Mouse (Mus musculus): ENCODE data around the gene Wfdc3. TPM values are rescaled to one million over a fixed set of nuclear protein-coding genes. Genes with fewer than 3 reads are reported as not detected.

The Wfdc3 gene
- polyA plus RNA-seq, 1 experiment from 2014 or later, result 0.61 TPM

GRCm38 (mm10) chr2:164770279-164770678, 24.5 kb upstream of the Wfdc3 start:
- Histone ChIP-seq H3K27ac (peak overlapping the region; percentile 98), H3K9me3 (no peaks in the 10 kb centered on the region), H3K4me1 (peaks cover 28% of the 10 kb centered on the region), H3K27me3 (ENCODE audit: poor library complexity, severe bottlenecking) (no peaks in the 10 kb centered on the region), H3K4me3 (peak overlapping the region; percentile 99), H3K36me3 (replicated peaks) (peaks cover 68% of the 10 kb centered on the region)
- 7% methylated on average over 15 of the region's 15 CpGs for WGBS
- no peak for DNase-seq (ENCODE audit: extremely low spot score, low spot score)

- peak; percentile 99 for DNase-seq (ENCODE audit: extremely low spot score, low spot score)
- Histone ChIP-seq H3K36me3 (replicated peaks) (peaks cover 76% of the 10 kb centered on the region), H3K27me3 (ENCODE audit: poor library complexity, severe bottlenecking) (no peaks in the 10 kb centered on the region), H3K4me1 (peaks cover 28% of the 10 kb centered on the region), H3K9me3 (no peaks in the 10 kb centered on the region), H3K4me3 (peak within 1 kb of the TSS; percentile 99), H3K27ac (peak within 1 kb of the TSS; percentile 98)
- 2% methylated on average over 53 of the region's 53 CpGs for WGBS
Measured at GRCm38 (mm10) chr2:164769258-164770037, 23.7 kb upstream of the Wfdc3 start, which contains the start of gene Ube2c. Ube2c (plus strand) TSS chr2:164769898.

- 94% methylated on average over 15 of the region's 15 CpGs for WGBS
- no peak for DNase-seq (ENCODE audit: extremely low spot score, low spot score)
- H3K36me3 ChIP-seq (replicated peaks), result peaks cover 77% of the 10 kb centered on the region
Measured at GRCm38 (mm10) chr2:164767812-164768540, 22.2 kb upstream of the Wfdc3 start.

GRCm38 (mm10) chr2:164765841-164766240, 20.1 kb upstream of the Wfdc3 start:
- H3K9me3 ChIP-seq, result no peaks in the 10 kb centered on the region

More at GRCm38 (mm10) chr2:164767812-164768540, 22.2 kb upstream of the Wfdc3 start:
- Histone ChIP-seq H3K4me3 (no peak overlapping the region), H3K27me3 (ENCODE audit: poor library complexity, severe bottlenecking) (no peaks in the 10 kb centered on the region), H3K27ac (no peak overlapping the region), H3K9me3 (no peaks in the 10 kb centered on the region), H3K4me1 (peaks cover 24% of the 10 kb centered on the region)

GRCm38 (mm10) chr2:164762593-164762992, 16.9 kb upstream of the Wfdc3 start:
- Histone ChIP-seq H3K36me3 (replicated peaks) (peaks cover 94% of the 10 kb centered on the region), H3K27me3 (ENCODE audit: poor library complexity, severe bottlenecking) (no peaks in the 10 kb centered on the region), H3K4me3 (no peak overlapping the region), H3K9me3 (no peaks in the 10 kb centered on the region), H3K27ac (no peak overlapping the region), H3K4me1 (no peaks in the 10 kb centered on the region)
- 91% methylated on average over 7 of the region's 7 CpGs for WGBS
- no peak for DNase-seq (ENCODE audit: extremely low spot score, low spot score)

More at GRCm38 (mm10) chr2:164765841-164766240, 20.1 kb upstream of the Wfdc3 start:
- WGBS, result 86% methylated on average over 3 of the region's 3 CpGs
- Histone ChIP-seq H3K27ac (no peak overlapping the region), H3K4me1 (peaks cover 8% of the 10 kb centered on the region), H3K27me3 (ENCODE audit: poor library complexity, severe bottlenecking) (no peaks in the 10 kb centered on the region), H3K4me3 (no peak overlapping the region), H3K36me3 (replicated peaks) (peaks cover 77% of the 10 kb centered on the region)
- DNase-seq (ENCODE audit: extremely low spot score, low spot score), result no peak

GRCm38 (mm10) chr2:164761971-164762370, 16.2 kb upstream of the Wfdc3 start:
- no peaks in the 10 kb centered on the region for H3K27me3 ChIP-seq (ENCODE audit: poor library complexity, severe bottlenecking)
- 96% methylated on average over 4 of the region's 4 CpGs for WGBS
- no peak for DNase-seq (ENCODE audit: extremely low spot score, low spot score)
- H3K4me1 ChIP-seq, result no peaks in the 10 kb centered on the region
- H3K27ac ChIP-seq, result no peak overlapping the region
- H3K9me3 ChIP-seq, result no peaks in the 10 kb centered on the region
- peaks cover 94% of the 10 kb centered on the region for H3K36me3 ChIP-seq (replicated peaks)
- no peak overlapping the region for H3K4me3 ChIP-seq

GRCm38 (mm10) chr2:164761502-164761901, 15.8 kb upstream of the Wfdc3 start:
- Histone ChIP-seq H3K9me3 (no peaks in the 10 kb centered on the region), H3K27me3 (ENCODE audit: poor library complexity, severe bottlenecking) (no peaks in the 10 kb centered on the region), H3K4me3 (no peak overlapping the region), H3K36me3 (replicated peaks) (peaks cover 94% of the 10 kb centered on the region), H3K27ac (no peak overlapping the region), H3K4me1 (no peaks in the 10 kb centered on the region)
- WGBS, result 93% methylated on average over 2 of the region's 2 CpGs
- DNase-seq (ENCODE audit: extremely low spot score, low spot score), result no peak

GRCm38 (mm10) chr2:164760059-164760833, 14.5 kb upstream of the Wfdc3 start:
- peaks cover 94% of the 10 kb centered on the region for H3K36me3 ChIP-seq (replicated peaks)
- H3K4me3 ChIP-seq, result no peak overlapping the region
- H3K4me1 ChIP-seq, result no peaks in the 10 kb centered on the region
- 88% methylated on average over 4 of the region's 4 CpGs for WGBS
- DNase-seq (ENCODE audit: extremely low spot score, low spot score), result no peak
- no peaks in the 10 kb centered on the region for H3K9me3 ChIP-seq
- H3K27me3 ChIP-seq (ENCODE audit: poor library complexity, severe bottlenecking), result no peaks in the 10 kb centered on the region
- H3K27ac ChIP-seq, result no peak overlapping the region

GRCm38 (mm10) chr2:164758692-164759091, 13.0 kb upstream of the Wfdc3 start:
- 87% methylated on average over 1 of the region's 1 CpGs for WGBS
- Histone ChIP-seq H3K4me1 (no peaks in the 10 kb centered on the region), H3K4me3 (no peak overlapping the region), H3K36me3 (replicated peaks) (peaks cover 100% of the 10 kb centered on the region), H3K27me3 (ENCODE audit: poor library complexity, severe bottlenecking) (no peaks in the 10 kb centered on the region), H3K9me3 (no peaks in the 10 kb centered on the region), H3K27ac (no peak overlapping the region)
- no peak for DNase-seq (ENCODE audit: extremely low spot score, low spot score)

GRCm38 (mm10) chr2:164757841-164758240, 12.1 kb upstream of the Wfdc3 start:
- WGBS, result 94% methylated on average over 11 of the region's 11 CpGs
- no peak for DNase-seq (ENCODE audit: extremely low spot score, low spot score)
- Histone ChIP-seq H3K9me3 (no peaks in the 10 kb centered on the region), H3K27ac (no peak overlapping the region), H3K4me1 (no peaks in the 10 kb centered on the region), H3K4me3 (no peak overlapping the region), H3K36me3 (replicated peaks) (peaks cover 100% of the 10 kb centered on the region), H3K27me3 (ENCODE audit: poor library complexity, severe bottlenecking) (no peaks in the 10 kb centered on the region)

- no peak for DNase-seq (ENCODE audit: extremely low spot score, low spot score)
- no peak overlapping the region for H3K27ac ChIP-seq
- H3K4me1 ChIP-seq, result no peaks in the 10 kb centered on the region
- no peaks in the 10 kb centered on the region for H3K9me3 ChIP-seq
- peaks cover 100% of the 10 kb centered on the region for H3K36me3 ChIP-seq (replicated peaks)
- H3K4me3 ChIP-seq, result no peak overlapping the region
- WGBS, result 92% methylated on average over 2 of the region's 2 CpGs
- H3K27me3 ChIP-seq (ENCODE audit: poor library complexity, severe bottlenecking), result no peaks in the 10 kb centered on the region
Measured at GRCm38 (mm10) chr2:164754800-164755199, 9.1 kb upstream of the Wfdc3 start.

- Histone ChIP-seq H3K4me3 (no peak overlapping the region), H3K4me1 (no peaks in the 10 kb centered on the region), H3K36me3 (replicated peaks) (peaks cover 100% of the 10 kb centered on the region), H3K9me3 (no peaks in the 10 kb centered on the region), H3K27ac (no peak overlapping the region), H3K27me3 (ENCODE audit: poor library complexity, severe bottlenecking) (no peaks in the 10 kb centered on the region)
- DNase-seq (ENCODE audit: extremely low spot score, low spot score), result no peak
- WGBS, result 90% methylated on average over 11 of the region's 11 CpGs
Measured at GRCm38 (mm10) chr2:164754105-164754504, 8.4 kb upstream of the Wfdc3 start.
